Mouse (Mus musculus) left cerebral cortex, adult 11 months (tissue): Measurements from ENCODE around the gene B4galt1.

Experiments
- DNase-seq: peaks from one replicate; pipeline ENCODE4 v3.0.0; 2022; ENCODE audit warnings: low spot score

The B4galt1 gene

DNA sequence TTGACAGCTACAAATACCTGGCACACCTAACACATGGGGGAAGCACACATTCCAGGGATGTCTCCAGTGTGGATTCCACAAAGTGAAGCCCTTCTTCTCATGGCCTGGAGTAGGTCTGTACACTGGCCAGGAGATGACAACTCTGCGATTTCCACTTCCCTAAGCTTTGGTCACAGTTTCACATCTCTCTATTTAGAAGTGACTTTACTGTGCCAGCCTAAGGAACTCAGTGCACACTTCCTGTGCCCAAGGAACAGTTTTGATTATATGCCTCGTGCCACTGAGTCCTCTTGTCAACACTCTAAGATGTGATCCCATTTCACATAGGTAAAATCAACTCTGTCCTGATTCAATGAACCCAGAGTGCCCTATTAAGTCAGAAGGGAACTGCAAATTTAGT, 13.4 kb downstream of the B4galt1 start:
- DNase-seq, result no peak

DNA sequence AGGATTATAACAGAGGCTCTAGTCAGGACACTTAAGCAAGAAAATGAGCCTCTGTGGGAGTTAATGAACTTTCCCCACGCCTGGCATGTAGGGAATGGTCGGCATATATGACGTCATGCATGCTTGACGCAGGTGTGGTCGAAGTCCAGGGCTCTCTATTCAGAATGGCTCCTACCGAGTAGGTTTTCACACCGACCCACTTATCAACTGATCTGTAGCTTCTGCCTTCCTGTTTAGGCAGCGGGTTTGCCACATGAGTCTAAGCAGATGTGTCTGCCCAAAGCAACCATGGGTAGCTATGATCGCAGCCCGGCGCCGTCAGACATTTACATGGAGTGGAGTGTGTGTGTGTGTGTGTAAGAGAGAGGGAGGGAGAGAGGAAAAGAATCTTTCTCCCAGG, 14.6 kb downstream of the B4galt1 start:
- DNase-seq, result no peak

DNA sequence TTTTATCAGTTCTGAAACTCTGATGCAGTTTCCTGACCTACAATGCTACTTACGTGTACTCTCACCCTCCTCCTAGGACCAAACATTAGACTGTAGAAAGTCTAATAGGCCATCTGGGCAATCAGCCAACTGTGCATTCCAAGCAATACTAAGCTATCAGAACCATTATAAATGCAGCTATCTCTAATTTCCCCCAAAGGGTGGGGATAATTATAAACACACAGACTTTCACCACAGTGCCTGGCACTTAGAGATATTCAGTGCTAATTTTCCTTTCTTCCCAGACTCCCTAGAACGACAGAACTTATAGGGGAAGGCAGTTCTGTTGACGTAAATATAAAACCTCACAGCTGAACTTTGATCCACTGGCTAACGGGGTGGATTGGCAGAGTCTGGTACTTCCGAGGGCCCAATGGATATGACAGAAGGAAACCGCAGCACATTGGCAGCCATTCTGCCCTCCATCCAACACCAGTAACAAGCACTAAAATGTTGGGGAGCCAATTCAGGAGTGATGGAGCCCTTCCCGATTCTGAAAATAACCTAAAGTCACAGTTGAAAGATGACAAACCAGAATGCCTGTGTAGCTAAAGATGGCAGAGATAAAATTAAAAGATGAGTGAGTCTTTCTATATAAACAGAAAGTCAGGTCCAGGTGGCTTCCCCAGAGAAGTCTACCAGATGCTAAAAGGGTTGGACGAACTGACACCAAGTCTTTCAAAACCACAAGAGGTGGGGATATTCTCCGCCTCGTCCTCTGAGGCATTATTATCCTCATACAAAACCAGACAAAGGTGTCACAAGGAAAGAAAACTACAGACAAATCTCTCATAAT, 16.1 kb downstream of the B4galt1 start:
- no peak for DNase-seq

DNA sequence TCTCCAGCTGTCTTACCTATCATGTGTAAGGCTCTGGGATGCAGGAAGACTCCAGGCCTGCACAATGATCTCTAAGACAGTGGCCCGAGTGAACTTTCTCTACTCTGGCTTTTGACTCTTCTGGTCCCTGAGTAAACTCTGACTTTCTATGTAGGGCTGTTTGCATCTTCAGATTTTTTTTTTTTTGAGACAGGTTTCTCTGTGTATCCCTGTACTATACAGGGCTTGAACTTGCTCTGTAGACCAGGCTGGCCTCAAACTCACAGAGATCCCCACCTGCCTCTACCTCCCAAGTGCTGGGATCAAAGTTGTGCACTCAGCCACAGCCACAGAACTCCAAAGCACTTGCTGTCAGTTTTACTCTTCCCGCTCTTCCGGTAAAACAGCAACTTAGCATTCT, 16.8 kb downstream of the B4galt1 start:
- DNase-seq, result no peak

DNA sequence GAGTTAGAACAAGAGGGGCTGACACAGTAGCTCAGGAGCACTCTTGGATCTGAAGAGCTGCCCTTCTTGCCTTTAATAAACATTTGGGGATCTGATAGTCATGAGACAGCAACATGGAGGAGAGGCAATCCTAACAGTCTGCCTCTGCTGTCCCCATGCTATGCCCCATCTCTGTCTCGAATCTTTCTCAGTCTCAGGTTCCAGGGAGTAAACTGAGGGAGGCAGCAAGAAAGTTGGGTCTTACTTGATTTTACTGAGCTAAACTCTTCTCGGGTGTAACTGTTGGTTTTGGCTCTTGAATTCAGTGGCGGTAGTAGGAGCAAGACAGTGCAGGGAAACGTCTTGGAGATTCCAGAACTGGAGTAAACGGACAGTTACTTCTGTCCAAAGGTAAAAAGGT, 18.9 kb downstream of the B4galt1 start:
- DNase-seq, result no peak

DNA sequence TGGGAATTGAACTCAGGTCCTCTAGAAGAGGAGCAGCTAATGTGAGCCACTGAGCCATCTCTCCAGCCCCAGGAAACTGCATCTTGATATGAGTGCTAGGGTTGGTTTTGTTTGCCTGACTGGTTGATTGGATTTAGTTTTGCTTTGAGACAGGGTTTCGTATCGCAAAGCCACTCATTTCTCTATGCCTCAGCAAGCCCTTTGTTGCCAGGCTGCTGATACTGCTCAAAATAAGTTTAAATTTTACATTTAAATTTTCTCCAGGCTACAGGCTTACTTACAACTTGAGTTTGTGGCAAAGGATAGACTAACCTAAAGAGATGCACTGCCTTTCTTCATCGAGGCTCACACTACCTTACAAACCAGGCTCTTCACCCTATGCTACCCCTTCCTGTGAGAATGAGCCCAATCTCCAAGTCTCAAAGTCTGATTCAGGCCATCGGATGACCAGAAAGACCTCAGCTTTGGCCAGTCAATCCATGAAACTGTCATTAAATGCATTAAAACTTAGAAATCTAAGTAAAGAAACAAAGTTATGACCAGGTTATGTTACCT, 19.5 kb downstream of the B4galt1 start:
- DNase-seq, result no peak

DNA sequence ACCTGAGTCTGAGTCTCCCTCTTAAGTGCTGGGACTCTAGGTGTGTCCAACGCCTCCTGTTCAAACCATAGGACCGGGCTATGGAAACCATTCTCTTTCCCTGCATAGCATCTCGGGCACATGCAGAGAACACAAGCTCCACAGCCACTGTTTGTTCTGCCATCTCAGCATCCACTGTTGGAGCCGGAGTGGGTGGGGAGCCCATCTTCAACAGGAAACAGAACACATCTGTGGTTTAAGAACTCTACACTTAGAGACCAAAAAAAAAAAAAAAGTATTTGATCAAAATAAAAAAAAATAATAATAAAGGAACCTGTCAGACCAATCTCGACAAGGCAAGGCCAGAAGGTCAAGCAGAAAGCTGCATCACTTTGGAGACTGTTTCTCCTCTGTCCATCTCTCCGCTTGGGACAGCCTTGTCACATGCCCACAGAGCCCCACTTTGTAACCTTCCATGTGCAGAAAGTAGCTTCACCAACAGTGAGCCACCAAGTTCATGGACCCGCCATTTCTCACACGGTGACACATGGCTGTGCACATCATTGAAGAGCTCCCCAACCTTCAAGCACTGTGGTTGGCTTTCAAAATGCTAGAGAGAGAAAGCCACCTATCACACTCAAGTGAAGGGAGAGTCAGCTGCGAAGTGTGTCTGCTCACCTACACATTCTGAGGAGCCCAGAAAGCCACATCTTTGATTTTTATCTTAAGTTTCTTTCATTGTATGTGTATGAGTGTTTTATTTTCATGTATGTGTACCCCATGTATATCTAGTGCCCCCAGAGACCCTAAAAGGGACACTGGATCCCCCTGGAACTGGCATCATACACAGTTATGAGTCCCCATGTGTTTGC, 20.2 kb downstream of the B4galt1 start:
- no peak for DNase-seq

DNA sequence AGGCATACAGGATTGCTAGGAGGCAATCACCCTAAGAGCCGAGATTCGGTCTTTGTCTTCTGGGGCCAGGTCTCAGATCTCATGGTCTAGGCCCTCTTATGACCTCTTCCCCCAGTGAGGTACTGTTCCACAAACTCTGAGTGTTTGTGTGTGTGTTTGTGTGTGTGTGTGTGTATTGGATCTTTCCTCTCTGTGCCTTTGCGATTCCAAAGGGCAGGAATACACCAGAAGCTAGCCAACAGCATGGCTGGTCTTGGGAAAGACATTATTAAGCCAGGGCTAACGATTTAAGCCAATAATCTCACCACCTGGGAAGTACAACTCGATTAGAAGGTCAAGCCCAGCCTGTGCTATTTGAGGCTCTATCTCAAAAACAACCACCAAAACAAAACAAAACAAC, 23.3 kb downstream of the B4galt1 start:
- DNase-seq, result no peak

DNA sequence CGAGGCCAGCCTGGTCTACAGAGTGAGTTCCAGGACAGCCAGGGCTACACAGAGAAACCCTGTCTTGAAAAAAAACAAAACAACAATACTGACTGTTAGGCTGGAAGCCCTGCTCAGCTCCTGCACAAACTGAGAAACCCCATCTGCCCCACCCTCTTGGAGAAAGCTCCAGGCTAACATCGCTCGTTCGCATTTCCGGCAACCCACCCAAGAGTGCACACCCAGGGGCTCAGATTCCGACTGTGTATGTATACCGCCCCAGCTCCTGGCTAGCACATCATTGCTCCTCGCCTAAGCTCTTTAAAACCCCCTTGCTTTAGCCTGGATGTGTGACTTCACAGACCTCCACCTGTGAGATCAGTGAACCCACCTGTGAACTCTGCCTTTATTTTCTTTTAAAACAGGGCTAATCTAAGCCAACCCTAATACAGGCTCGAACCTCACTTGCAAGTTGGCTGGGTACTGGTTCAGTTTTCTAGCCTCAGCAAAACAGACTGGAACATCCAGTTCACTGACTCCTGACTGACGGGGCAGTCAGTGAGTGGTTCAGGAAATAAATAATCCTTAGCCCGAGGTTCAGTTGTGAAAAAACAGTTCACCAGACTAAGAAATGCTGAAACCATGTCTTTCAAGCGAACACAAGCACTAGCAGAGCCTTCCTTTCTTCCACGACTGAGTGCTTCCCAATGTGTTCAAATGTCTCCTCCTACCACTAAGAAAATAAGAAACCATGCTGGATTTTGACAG, 24.0 kb downstream of the B4galt1 start:
- DNase-seq, result no peak

DNA sequence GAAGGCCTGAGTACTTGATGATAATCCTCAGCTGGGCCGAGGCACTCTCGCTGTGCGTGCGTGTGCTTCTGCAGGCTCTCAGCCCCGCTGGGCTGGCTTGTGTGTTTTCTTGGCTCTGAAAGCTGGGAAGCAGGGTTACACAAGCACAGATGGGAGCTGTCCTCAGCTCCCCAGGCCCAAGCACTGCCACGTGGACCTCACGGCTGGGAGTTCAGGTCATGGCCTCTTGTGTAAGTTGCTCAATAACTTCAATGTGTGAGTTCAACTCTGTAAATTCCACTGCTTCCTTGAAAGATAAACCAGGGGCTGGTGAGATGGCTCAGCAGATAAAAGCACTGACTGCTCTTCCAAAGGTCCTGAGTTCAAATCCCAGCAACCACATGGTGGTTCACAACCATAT, 24.9 kb downstream of the B4galt1 start:
- no peak for DNase-seq

DNA sequence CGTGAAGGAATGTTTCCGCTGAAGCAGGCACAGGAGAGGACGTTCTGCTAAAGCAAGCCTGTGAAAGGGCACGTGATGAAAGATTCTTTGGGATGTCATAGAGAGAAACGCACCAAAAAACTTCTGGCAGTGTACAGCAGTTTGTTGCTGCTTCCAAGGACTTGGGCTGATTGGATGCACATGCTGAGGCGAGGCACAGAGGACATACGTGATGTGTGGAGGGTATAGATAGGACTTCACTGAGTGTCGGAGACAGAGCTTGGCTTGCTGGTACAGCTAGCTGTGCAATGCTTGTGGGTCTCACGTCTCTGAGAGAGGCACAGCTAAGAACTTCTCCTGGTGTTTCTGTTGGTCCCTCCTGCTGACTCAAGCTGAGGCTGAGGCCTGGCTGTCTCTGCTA, 25.9 kb downstream of the B4galt1 start:
- no peak for DNase-seq

DNA sequence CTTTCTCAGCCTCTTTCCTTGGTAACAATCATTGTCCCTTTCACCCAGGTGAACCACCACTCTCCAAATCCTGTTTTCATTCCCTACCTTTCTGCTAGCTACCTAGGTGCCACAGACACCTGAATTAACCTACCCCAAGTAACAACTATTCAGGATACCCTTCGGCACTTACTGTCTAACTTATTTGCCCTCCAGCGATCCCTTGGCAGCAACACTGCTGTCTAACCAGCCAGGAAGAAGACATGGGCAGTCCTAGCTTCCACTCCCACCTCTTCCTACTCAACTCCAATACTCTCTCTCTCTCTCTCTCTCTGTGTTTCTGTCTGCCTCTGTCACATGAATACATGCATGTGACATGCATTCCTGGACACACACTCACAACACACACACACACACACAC, 27.0 kb downstream of the B4galt1 start:
- no peak for DNase-seq

DNA sequence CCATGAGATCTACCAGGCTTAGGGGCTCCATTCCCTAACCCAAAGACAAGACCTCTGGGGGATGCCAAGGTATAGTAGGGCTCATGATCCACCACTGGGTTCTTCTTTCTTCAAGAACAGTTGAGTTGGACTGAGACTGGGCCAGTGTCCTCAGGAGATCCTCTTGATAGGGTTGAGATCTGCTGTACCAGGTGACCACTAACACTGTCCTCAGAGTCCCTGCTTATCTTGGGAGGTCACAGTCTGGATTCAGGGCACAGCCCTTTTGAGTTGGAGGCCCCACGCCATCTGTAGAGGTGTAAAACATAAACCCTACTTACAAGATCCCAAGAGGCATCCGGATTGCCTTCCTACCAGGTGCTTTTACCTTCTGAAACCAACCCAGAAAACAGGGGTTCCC, 27.8 kb downstream of the B4galt1 start:
- no peak for DNase-seq

DNA sequence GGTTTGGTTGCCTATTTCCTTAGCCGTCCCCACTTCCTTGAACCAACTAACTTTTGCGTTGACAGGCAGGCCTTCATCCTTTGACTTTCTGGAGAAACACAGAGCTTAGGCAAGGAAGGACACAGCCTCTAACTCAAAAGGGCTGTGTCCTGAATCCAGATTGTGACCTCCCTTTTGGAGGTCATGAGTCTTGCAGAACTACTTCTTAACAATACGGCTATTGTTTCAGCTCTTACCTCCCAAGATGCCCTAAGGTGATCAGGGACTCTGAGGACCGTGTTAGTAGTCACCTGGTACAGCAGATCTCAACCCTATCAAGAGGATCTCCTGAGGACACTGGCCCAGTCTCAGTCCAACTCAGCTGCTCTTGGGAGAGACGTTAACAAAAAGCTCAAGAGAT, 28.7 kb downstream of the B4galt1 start:
- DNase-seq, result no peak

DNA sequence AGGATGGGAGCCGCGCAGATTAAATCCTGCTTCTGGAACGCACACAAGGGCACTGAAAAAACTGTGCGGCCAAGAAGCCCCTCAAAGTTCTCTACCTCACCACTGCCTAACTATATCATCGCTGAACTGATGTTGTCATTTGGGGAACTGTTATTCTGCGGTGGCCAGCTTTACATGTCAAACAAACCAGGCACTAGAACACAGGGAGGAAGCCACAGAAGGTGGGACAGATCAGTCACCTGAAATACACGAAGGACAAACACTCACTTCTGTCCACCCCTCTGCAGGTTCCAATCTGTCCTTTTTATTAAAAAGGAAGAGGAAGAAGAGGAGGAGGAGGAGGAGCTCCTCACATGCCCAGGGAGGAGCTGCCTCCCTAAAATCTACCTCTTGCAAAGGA, 29.3 kb downstream of the B4galt1 start:
- DNase-seq, result no peak

DNA sequence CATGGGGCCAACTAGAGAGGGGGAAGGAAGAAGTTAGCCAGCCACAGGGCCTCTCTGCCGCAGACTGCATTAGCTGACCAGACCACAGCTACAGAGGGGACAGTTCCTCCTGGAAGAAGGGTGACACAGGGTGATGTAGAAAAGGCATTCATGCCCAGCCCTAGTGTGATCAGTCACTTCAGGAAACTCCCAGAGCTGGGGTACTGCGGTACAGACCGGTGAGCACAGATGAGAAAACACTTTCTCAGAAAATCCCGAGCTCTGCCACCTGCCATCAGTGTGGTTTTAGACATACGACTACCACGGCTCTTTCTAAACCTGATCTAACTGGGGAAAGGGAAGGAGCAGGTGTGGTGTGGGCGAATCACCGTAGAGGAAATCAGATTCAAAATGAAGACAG, 30.1 kb downstream of the B4galt1 start:
- no peak for DNase-seq

DNA sequence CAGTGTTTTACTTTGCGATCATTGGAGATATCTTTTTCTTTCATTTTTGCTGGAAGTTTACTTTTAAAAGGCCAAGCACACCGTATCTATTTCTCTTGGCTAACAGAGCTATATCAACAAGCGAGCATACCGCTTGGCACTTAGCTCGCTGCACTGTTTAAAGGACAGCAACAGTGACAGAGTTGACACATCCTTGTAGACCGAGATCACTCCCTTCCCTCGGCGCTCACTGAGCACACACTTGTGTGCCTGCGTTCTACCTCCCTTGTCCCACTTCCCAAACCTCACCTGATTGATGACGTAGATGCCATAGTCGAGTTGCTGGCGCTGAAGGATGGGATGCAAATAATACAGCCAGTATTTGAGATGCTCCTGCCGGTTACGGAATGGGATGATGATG, 30.7 kb downstream of the B4galt1 start:
- DNase-seq, result no peak

DNA sequence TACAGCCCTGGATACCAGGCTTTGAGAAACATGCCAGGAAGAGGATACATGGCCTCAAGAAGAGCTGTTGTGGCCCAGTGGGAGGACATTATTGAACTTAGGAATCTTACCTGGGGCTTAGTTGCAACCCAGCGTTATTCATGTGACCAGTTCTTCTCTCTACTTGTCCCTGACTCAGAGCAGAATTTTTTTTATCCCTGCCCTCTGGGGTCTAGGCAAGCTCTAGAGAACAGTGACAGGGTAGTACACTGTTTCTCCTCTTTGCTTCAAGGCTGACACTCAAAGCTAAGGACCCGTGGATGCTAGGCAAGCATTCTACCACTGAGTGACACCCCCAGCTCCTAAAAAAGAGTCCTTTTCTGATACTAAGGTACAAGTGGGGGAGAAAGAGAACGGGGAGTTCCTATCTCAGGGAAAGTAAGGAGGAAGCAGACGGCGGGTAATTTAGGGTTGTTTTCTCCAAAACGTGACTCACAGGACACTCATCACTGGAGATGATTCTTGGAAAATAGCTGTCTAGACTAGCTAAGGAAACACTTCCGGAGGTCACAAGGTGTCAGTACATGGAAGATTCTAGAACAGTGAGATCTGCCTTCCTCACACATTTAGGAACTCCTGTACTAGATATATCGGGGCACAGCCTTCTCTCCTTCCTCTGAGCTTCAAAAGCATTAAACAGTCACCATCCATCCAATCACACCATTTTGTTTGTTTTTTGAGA, 32.3 kb downstream of the B4galt1 start:
- no peak for DNase-seq

DNA sequence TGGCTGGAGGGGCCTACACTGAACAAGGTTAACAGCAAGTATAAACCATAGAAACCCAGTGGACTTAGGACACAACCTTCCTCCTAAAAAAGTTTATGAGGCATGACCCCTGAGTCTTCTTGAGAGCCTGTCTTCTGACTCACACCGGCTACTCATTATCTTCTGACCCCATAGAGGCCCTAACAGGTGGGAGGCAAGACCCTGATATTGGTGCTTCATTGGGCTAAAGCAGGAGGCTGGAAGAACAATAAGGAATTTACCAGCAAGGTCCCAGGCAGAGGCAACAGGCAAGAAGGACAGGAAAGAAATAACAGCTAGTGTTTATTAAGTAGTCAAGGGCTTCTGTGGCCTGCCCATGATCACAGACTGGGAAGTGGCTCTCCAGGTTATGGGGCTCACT, 32.9 kb downstream of the B4galt1 start:
- no peak for DNase-seq

DNA sequence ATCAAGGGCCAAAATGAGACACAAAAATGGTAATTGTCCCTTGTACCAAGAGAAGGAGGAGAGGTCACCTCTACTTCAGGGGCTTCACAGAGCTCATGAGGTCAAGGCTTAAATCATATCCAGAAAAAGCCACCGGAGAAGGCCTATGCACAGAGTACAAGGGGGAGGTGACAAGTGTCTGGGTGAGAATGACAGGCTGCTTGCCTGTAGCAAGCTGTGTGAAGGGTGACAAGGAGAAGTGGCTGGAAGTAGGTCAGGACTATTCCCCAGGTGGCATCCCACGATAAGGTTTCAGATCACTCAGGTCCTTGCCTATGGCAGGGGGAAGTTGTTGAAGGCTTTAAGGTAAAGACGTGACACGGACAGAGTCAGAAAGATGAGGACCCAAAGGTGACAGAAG, 33.8 kb downstream of the B4galt1 start:
- no peak for DNase-seq

DNA sequence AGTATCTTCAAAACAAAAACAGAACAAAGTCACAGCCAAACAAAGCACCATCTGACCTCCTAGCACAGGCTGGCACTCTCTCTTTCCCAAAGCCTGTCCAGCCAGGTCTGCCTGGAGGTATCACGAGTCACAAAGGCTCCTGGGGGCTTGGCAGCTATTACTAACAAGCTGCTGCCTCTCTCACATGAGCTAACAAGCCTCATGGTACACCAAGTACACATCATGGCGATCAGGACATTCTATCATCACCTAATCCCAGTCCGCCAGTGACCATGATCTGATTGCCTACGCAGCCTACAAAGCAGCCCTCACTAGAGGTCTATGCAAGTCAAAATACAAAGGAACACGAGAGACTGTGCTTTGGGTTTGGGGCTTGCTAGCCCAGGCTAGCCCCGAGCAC, 34.7 kb downstream of the B4galt1 start:
- DNase-seq, result no peak

DNA sequence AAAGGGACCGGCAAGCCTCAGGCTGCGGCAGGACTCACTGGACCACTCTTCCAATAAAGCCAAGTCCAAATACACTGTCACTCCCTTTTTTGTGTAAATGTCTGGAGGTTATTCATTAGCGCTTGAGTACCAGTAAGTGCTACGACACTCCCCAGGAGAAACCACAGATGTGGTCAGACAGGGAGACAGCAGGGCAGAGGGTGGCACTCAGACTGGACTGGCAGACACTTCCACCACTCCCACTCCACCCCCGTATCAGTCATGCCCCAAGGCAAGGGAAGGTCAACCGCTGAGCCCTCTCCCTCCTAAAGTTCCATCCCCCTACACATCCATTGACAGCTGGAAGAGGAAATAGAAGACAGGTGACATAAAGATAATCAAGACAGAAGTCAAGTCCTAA, 35.4 kb downstream of the B4galt1 start:
- no peak for DNase-seq
